Mouse (Mus musculus) left cerebral cortex, adult 11 months (tissue): ENCODE measurements around the gene Eef2.
"Not testable (repeated sequence)": the region's sequence is repeated elsewhere in the genome, so short reads cannot be mapped to it uniquely, and the experiment has no call there.

Experiments used
- DNase-seq: peaks from one replicate; pipeline ENCODE4 v3.0.0; 2022; ENCODE audit warnings: low spot score

The Eef2 gene

GRCm38 (mm10) chr10:81180946-81181345, 4.5 kb downstream of the Eef2 start:
- DNase-seq, result no peak

- DNase-seq, result not testable (repeated sequence)
These were observed 5.4 kb downstream of the Eef2 start for GRCm38 (mm10) chr10:81181860-81182259.

DNA sequence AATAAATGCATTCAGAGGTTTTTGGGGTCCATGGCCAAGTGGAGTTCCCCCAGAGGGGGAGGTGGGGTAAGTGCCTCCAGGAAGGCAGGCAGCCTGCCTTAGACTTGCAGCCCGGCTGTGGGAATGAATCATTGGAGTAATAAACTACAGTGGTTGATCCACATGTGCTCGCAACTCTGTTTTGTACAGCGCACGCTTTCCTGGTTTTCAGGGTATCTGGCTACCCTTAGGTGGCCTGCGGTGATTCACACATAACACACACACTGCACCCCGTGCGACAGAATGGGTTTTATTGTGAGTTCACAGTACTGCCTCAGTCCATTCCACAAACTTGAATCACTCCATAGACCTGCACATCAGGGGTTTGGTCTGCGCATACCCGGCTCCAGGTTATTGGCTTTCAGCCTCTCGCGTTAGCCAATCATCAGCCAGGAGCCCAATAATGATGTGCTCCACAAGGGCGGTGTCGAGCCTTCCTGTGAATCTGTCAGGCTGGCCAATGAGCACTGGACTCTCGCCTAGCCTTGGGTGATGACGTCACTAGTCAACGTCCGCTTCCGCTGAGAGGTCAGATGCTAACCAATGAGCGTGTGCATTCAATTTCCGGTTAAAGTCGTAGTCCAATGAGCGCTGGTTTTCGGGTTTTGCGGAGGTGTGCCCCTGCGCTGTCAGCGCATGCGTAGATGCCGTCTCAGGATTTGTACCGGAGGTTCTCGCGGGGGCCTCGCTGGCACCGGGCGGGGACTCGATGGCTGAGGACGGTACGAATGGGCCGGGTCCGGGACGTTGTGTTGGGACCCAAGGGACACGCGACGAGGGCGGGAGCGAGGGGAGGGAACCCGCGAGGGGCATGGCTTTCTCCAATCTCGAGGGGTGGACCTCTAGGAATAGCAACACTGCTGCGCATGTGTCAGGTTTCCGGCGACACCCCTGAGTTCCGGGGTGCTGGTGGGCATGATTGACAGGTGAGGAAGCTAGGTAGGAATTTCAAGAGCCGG, 6.2 kb downstream of the Eef2 start, which contains the start of gene Dapk3:
Gene Dapk3 (plus strand): TSS at position 670 of the 998 bp plus-strand sequence.
- DNase-seq, result peak; percentile 97

GRCm38 (mm10) chr10:81183805-81184204, 7.4 kb downstream of the Eef2 start, which contains the start of gene 4930442H23Rik:
Gene 4930442H23Rik (minus strand): TSS chr10:81183849.
- no peak for DNase-seq

DNA sequence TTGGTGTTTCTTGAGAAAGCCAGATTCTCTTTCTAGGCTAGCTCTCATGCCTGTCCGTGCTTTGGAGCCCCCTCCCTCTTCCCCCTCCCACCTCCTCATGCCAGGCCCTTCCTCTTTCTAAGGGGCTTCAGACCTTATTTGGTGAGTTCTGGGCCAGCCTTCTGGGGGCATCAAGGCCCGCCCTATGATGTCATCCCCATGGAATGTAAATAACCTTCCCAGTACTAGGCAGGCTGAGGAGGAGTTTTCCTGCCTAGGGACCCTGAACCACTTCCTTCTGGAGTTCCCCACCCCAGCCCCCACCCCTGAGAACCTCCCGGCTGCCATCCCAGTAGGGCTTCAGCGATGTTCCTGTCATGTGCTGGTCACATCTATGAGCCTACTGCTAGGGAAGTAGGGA, 8.3 kb downstream of the Eef2 start:
- no peak for DNase-seq

GRCm38 (mm10) chr10:81187161-81187560, 10.7 kb downstream of the Eef2 start:
- no peak for DNase-seq

DNA sequence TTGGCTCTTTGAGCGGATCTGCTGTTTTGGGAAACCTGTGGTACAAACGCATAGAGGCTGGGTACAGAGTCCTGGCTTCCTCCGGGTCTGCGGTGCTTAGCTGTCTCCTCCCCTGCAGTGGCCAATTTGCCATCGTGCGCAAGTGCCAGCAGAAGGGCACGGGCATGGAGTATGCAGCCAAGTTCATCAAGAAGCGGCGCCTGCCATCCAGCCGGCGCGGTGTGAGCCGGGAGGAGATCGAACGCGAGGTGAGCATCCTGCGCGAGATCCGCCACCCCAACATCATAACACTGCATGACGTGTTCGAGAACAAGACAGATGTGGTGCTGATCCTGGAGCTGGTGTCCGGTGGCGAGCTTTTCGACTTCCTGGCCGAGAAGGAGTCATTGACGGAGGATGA, 13.4 kb downstream of the Eef2 start:
- no peak for DNase-seq

- no peak for DNase-seq
These were observed 13.9 kb downstream of the Eef2 start for GRCm38 (mm10) chr10:81190236-81190911.

DNA sequence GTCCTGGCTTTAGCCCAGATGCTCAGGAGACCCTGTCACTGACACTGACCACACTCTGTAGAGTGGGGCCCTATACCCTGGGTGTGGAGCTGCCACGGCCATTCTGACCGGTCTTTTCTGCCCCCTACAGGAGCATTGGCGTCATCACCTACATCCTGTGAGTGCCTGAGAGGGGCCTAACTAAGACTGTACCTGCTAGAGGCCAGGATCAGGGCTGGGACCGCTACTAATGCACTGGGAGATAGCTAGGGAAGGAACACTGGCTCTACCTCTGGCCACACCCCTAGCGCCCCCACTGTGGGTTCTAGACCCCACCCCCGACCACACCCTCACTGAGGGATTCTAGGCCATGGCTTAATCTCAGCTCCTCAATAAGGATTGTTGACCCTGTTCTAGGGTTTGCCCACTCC, 14.5 kb downstream of the Eef2 start:
- DNase-seq, result no peak

DNA sequence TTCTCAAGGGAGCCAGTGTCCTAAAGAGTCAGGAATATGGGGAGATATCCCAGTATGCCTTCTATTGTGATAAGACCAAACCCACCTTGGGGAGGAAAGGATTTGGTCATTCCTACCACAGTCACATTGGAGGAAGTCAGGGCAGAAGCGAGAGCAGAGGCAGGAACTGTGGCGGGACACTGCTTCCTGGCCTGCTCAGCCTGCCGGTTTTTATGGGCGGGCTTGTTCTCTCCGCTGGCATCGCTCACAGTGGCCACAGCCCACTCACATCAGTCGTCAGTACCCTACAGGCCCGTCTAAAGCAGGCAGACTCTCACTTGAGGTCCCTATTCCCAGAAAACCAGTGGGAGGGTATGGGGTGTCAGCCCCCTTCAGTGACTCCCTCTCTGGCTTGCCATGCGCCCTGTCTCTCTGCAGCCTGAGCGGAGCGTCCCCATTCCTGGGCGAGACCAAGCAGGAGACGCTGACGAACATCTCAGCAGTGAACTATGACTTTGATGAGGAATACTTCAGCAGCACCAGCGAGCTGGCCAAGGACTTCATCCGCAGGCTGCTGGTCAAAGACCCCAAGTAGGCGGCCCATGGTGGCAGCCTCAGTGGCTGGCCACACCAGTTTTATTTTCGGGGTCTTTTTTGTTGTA, 15.0 kb downstream of the Eef2 start:
- no peak for DNase-seq

DNA sequence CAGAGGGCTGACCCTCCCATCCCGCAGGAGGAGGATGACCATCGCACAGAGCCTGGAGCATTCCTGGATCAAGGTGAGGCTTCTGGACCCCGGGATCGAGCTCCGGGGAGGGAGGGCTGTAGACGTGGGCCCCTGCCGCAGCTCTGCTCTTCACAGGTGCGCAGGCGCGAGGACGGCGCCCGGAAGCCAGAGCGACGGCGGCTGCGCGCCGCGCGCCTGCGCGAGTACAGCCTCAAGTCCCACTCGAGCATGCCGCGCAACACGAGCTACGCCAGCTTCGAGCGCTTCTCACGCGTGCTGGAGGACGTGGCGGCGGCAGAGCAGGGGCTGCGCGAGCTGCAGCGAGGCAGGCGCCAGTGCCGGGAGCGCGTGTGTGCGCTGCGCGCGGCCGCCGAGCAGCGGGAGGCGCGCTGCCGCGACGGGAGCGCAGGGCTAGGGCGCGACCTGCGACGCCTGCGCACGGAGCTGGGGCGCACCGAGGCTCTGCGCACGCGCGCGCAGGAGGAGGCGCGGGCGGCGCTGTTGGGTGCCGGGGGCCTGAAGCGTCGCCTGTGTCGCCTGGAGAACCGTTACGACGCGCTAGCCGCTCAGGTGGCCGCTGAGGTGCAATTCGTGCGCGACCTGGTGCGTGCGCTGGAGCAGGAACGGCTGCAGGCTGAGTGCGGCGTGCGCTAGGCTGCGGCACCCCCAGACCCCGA, 16.0 kb downstream of the Eef2 start:
- DNase-seq, result peak; percentile 86

- DNase-seq, result no peak
These were observed 16.6 kb downstream of the Eef2 start for GRCm38 (mm10) chr10:81192968-81193501.

GRCm38 (mm10) chr10:81193991-81194774, 17.8 kb downstream of the Eef2 start:
- DNase-seq, result no peak

DNA sequence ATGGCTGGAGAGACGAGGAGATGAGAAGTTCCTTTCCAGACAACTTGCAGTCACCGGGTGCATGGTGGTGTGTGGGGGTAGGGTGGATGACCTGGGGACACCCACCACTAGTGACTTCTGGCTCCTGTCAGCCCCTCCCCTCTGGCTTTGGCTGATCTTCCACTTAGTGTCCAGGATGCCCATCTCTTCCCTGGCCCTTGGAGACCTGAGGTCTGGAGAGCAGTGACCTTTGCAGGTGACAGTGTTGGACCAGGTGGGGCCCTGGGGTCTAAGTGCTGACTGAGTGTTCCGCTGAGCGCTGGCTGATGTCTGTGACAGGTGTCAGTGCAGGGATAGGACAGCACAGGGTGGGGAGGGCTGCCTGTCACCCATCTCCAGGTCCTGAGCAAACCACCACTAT, 18.9 kb downstream of the Eef2 start:
- DNase-seq, result no peak

DNA sequence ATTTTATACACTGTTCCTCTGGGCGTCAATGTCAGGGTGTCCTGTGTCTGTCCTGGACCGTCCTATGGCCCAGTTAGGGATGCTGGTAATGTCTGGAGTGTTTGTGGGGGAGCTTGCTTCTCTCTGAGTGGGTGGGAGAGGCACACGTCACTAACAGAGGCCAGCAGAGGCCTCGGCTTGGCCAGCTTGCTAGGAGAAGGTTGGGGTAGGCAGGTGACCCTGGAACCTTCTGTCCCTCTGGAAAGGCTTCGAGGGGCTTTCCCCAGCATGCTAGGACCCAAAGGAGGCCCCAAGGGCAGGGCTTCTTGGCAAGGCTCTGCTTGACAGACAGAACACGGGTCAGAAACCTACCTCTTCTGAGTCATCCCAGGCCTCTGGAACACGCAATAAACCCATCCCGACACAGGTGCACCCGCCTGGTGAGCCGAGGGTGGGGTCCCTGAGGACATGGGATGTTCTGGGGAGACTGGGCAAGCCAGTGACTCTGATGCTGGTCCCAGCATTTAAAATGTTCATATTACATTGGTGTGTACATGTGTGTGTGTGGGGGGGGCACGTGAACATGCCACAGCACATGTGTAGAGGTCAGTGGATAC, 20.1 kb downstream of the Eef2 start:
- DNase-seq, result no peak

DNA sequence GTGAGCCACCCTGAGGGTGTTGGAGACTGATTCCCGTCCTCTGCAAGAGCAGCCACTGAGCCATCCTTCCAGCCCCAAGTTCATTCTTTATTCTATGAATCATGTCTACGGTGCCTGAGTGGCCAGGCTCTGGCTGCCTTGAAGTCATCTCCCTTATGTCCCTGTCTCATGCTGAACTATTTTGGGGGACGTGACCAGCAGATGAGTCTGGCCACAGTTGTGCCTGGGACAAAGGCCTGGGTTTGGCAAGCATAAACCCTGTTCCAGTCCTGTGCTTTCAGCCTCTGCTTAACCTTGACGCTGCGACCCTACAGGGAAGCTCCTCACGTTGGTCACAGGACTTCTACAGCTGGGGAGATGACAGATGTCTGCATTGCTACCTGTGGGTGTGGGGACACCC, 20.9 kb downstream of the Eef2 start:
- no peak for DNase-seq

- DNase-seq, result no peak
These were observed 21.8 kb downstream of the Eef2 start for GRCm38 (mm10) chr10:81198230-81198629.

- DNase-seq, result no peak
These were observed 22.6 kb downstream of the Eef2 start for GRCm38 (mm10) chr10:81198990-81199389.

GRCm38 (mm10) chr10:81200141-81200540, 23.7 kb downstream of the Eef2 start:
- DNase-seq, result no peak

DNA sequence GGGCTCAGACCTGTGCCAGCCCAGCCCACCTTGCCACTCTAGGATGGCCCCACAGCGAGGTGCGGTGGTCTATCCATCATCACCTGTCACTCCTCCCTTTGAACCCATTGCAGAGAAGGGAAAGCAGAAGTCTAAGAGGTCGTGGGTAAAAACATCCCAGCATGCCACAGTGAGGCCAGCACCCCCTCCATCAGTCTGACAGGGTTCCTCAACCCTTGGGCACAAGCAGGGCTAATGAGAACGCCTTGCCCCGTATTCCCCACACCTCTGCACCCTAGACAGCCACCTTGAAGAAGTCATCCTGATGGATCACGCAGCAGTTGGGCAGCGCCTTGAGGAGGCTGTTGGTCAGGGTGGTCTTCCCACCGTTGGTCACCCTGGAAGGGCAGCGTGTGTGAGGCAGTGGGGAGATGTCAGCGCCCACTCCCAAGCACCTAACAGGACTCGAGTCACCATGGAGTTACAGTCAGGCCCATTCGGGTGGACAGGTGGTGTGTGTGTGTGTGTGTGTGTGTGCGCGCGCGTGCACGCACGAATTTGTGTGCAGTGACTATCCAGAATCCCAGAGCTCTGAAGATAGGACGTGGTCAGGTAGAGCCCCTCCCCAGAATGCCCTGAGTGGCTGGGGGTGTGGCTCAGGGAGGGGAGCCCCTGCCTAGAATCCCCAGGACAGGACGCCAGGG, 24.3 kb downstream of the Eef2 start:
- no peak for DNase-seq
